Mouse (Mus musculus) liver, adult 2 months (tissue): ENCODE data around the gene Tprn. TPM values are rescaled to one million over a fixed set of nuclear protein-coding genes. Genes with fewer than 3 reads are reported as not detected.

ENCODE experiments used
- DNase-seq: peaks from one replicate; pipeline ENCODE4 v3.0.0-alpha.2; 2011; ENCODE audit warnings: low read depth, low spot score; ENCODE audit errors: extremely low read depth
- H3K27ac ChIP-seq: fragments of 200-500 bp; replicated peaks from 2 replicates; pipeline ENCODE4 v1.5.1; 2012; ENCODE audit warnings: low read depth, mild to moderate bottlenecking, control low read depth, inconsistent platforms, low read length; ENCODE audit not compliant: insufficient read depth
- H3K27me3 ChIP-seq: fragments of 200-500 bp; 2 replicates; pipeline ENCODE4 v1.6.1; 2012; ENCODE audit warnings: mild to moderate bottlenecking, moderate library complexity, low read length, inconsistent platforms; ENCODE audit not compliant: control insufficient read depth, insufficient read depth
- H3K36me3 ChIP-seq: fragments of 200-500 bp; 2 replicates; pipeline ENCODE4 v1.6.1; 2012; ENCODE audit warnings: low read length, inconsistent platforms; ENCODE audit not compliant: control insufficient read depth, insufficient read depth
- H3K4me1 ChIP-seq: fragments of 200-500 bp; 2 replicates; pipeline ENCODE4 v1.6.1; 2011; ENCODE audit warnings: low read length; ENCODE audit not compliant: control insufficient read depth, insufficient read depth
- H3K4me3 ChIP-seq: fragments of 200-500 bp; 2 replicates; pipeline ENCODE4 v1.5.1; 2011; ENCODE audit warnings: low read depth, mild to moderate bottlenecking, control low read depth, low read length, moderate library complexity; ENCODE audit not compliant: insufficient read depth
- H3K79me2 ChIP-seq: fragments of 200-500 bp; 2 replicates; pipeline ENCODE4 v1.6.1; 2012; ENCODE audit warnings: inconsistent platforms, mild to moderate bottlenecking, low read length, moderate library complexity; ENCODE audit not compliant: control insufficient read depth, insufficient read depth
- H3K9ac ChIP-seq: fragments of 200-500 bp; 2 replicates; pipeline ENCODE4 v1.6.1; 2012; ENCODE audit warnings: low read depth, mild to moderate bottlenecking, control low read depth, inconsistent platforms, low read length
- CTCF ChIP-seq: fragments of 200-500 bp; IDR thresholded peaks from 2 replicates; pipeline ENCODE4 v1.5.1; 2011; ENCODE audit warnings: low read depth, low read length, control low read depth
- POLR2A ChIP-seq: fragments of 200-500 bp; IDR thresholded peaks from 2 replicates; pipeline ENCODE4 v1.6.1; 2011; ENCODE audit warnings: low read length, control low read depth; ENCODE audit not compliant: insufficient read depth; ENCODE audit errors: extremely low read depth
- WGBS: fragments of 180-500 bp; shearing (Covaris S2); methylation state at CpG from one replicate; pipeline ENCODE4 v1.1.7; 2018; 5-methylcytosine and 5-hydroxymethylcytosine counted together
- polyA plus RNA-seq: library from polyadenylated mRNA; depleted of rRNA; stranded (reverse); fragments of >200 nt; gene quantifications from 2 replicates; pipeline ENCODE4 v1.2.3, GENCODE M21; 2012; rRNA removed
- total RNA-seq: library from RNA; depleted of rRNA; stranded (reverse); fragments of >200 nt; gene quantifications from 2 replicates; pipeline ENCODE4 v1.2.3, GENCODE M21; 2014; rRNA removed

The Tprn gene
- total and polyA plus RNA-seq, 2 experiments, result 0.55 to 4.3 TPM

DNA sequence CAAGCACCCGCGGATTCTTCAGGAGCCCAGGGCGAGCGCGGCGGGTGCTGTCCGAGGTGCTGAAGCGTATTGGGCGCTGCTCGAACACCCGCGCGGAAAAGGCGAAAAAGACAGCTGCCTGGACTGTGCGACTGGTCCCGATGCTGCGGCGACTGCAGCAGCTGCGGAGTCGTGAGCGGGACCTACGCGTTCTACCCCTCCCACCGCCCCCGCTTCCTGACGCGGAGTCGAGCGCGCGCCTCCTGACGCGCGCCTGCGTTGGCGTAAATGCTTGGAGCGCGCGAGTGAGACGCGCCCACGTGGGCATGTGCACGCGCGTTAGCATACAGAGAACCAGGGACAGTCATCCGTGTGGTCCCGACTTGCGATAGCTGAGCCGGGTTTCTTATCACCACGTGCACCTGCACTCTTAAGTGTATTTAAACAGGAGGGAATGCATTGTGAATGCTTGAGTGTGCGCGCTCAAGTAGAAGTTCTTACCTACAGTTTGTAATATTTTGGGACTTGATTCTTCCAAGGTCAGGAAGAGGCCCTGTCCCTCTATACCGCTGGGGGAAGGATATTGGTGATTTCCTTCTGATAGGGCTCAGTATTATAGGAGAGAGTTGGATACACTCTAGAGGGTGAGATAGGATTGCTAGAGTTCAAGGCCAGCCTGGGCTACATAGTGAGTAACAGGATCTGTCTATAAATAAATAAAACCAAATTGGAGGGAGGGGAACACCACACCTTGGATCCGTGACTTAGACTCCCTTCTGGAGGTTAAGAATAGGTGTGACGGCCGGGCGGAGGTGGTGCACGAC, 56.8 kb downstream of the Tprn start, which contains the start of gene Grin1:
TSS of gene Grin1 (minus strand) at position 217 of the 803 bp plus-strand sequence.
- no peak within 1 kb of the TSS for H3K27ac ChIP-seq
- H3K9ac ChIP-seq, result no peak within 1 kb of the TSS
- WGBS, result 9% methylated on average over 58 of the region's 58 CpGs
- H3K4me1 ChIP-seq, result no peaks in the 10 kb centered on the region
- H3K36me3 ChIP-seq, result no peaks in the 10 kb centered on the region
- peaks cover 10% of the 10 kb centered on the region for H3K27me3 ChIP-seq
- TF ChIP-seq CTCF, result no peak
- TF ChIP-seq POLR2A, result no peak
- DNase-seq, result no peak
- no peaks in the 10 kb centered on the region for H3K79me2 ChIP-seq
- no peak within 1 kb of the TSS for H3K4me3 ChIP-seq

Other genes starting within 250 kb of the Tprn start
Only the 30 nearest of the 34 such genes appear.
- gene Entpd8, start 182.3 kb upstream of the Tprn start, total RNA-seq, result 84.8 and 91.8 TPM in 2 replicates
- gene Entpd8, start 182.3 kb upstream of the Tprn start, polyA plus RNA-seq, result 159 and 196 TPM in 2 replicates
- gene Noxa1, start 167.5 kb upstream of the Tprn start, total RNA-seq, result not detected in 2 replicates
- gene Noxa1, start 167.5 kb upstream of the Tprn start, polyA plus RNA-seq, result 0.15 TPM in 1 of 2 replicates, not detected in the other
- 0.74 and 2.1 TPM in 2 replicates for gene Nrarp, start 81.9 kb upstream of the Tprn start, total RNA-seq
- gene Nrarp, start 81.9 kb upstream of the Tprn start, polyA plus RNA-seq, result 1.5 and 1.6 TPM in 2 replicates
- 4.6 TPM in 2 replicates for gene Tor4a, start 65.7 kb upstream of the Tprn start, total RNA-seq
- gene Tor4a, start 65.7 kb upstream of the Tprn start, polyA plus RNA-seq, result 4.3 and 7.0 TPM in 2 replicates
- 18.4 and 19.1 TPM in 2 replicates for gene Nelfb, start 51.1 kb upstream of the Tprn start, total RNA-seq
- 22.4 and 27.5 TPM in 2 replicates for gene Nelfb, start 51.1 kb upstream of the Tprn start, polyA plus RNA-seq
- not detected in 2 replicates for gene Stpg3, start 48.0 kb upstream of the Tprn start, total RNA-seq
- not detected in 2 replicates for gene Stpg3, start 48.0 kb upstream of the Tprn start, polyA plus RNA-seq
- gene Fam166a, start 43.9 kb upstream of the Tprn start, total RNA-seq, result not detected in 2 replicates
- 0.07 TPM in 1 of 2 replicates, not detected in the other for gene Fam166a, start 43.9 kb upstream of the Tprn start, polyA plus RNA-seq
- 80.5 and 129 TPM in 2 replicates for gene Tubb4b, start 37.9 kb upstream of the Tprn start, total RNA-seq
- gene Tubb4b, start 37.9 kb upstream of the Tprn start, polyA plus RNA-seq, result 253 and 254 TPM in 2 replicates
- gene Slc34a3, start 28.3 kb upstream of the Tprn start, total RNA-seq, result not detected in 2 replicates
- gene Slc34a3, start 28.3 kb upstream of the Tprn start, polyA plus RNA-seq, result not detected in 2 replicates
- not detected in 2 replicates for gene Rnf224, start 25.8 kb upstream of the Tprn start, total RNA-seq
- not detected in 2 replicates for gene Rnf224, start 25.8 kb upstream of the Tprn start, polyA plus RNA-seq
- not detected in 2 replicates for gene Rnf208, start 20.4 kb upstream of the Tprn start, total RNA-seq
- 0.27 and 0.48 TPM in 2 replicates for gene Rnf208, start 20.4 kb upstream of the Tprn start, polyA plus RNA-seq
- not detected in 2 replicates for gene Cysrt1, start 20.2 kb upstream of the Tprn start, total RNA-seq
- gene Cysrt1, start 20.2 kb upstream of the Tprn start, polyA plus RNA-seq, result 0.17 TPM in 1 of 2 replicates, not detected in the other
- gene AL732309.1, start 15.8 kb upstream of the Tprn start, total RNA-seq, result 2.2 and 3.4 TPM in 2 replicates
- 4.0 and 7.3 TPM in 2 replicates for gene AL732309.1, start 15.8 kb upstream of the Tprn start, polyA plus RNA-seq
- 13.8 and 14.5 TPM in 2 replicates for gene Tmem203, start 7.2 kb upstream of the Tprn start, total RNA-seq
- gene Tmem203, start 7.2 kb upstream of the Tprn start, polyA plus RNA-seq, result 38.5 and 43.7 TPM in 2 replicates
- 12.7 and 17.6 TPM in 2 replicates for gene Ssna1, start 9.8 kb downstream of the Tprn start, total RNA-seq
- gene Ssna1, start 9.8 kb downstream of the Tprn start, polyA plus RNA-seq, result 23.0 and 25.5 TPM in 2 replicates
- gene Anapc2, start 9.9 kb downstream of the Tprn start, total RNA-seq, result 24.0 and 24.6 TPM in 2 replicates
- 45.8 and 52.1 TPM in 2 replicates for gene Anapc2, start 9.9 kb downstream of the Tprn start, polyA plus RNA-seq
- gene Tmem210, start 25.5 kb downstream of the Tprn start, total RNA-seq, result not detected in 2 replicates
- not detected in 2 replicates for gene Tmem210, start 25.5 kb downstream of the Tprn start, polyA plus RNA-seq
- not detected in 2 replicates for gene Lrrc26, start 27.3 kb downstream of the Tprn start, total RNA-seq
- 0.07 and 0.10 TPM in 2 replicates for gene Lrrc26, start 27.3 kb downstream of the Tprn start, polyA plus RNA-seq
- 0.07 TPM in 1 of 2 replicates, not detected in the other for gene Grin1, start 56.6 kb downstream of the Tprn start, total RNA-seq
- gene Grin1, start 56.6 kb downstream of the Tprn start, polyA plus RNA-seq, result not detected in 2 replicates
- gene Man1b1, start 69.7 kb downstream of the Tprn start, total RNA-seq, result 17.3 and 19.5 TPM in 2 replicates
- gene Man1b1, start 69.7 kb downstream of the Tprn start, polyA plus RNA-seq, result 8.1 TPM in 2 replicates
- 26.9 and 30.1 TPM in 2 replicates for gene Dpp7, start 93.7 kb downstream of the Tprn start, total RNA-seq
- gene Dpp7, start 93.7 kb downstream of the Tprn start, polyA plus RNA-seq, result 28.6 and 45.1 TPM in 2 replicates
- 3.3 and 5.4 TPM in 2 replicates for gene Uap1l1, start 103.1 kb downstream of the Tprn start, total RNA-seq
- 3.0 and 8.1 TPM in 2 replicates for gene Uap1l1, start 103.1 kb downstream of the Tprn start, polyA plus RNA-seq
- 0.47 TPM in 1 of 2 replicates, not detected in the other for gene Sapcd2, start 109.7 kb downstream of the Tprn start, total RNA-seq
- not detected in 2 replicates for gene Sapcd2, start 109.7 kb downstream of the Tprn start, polyA plus RNA-seq
- gene Entpd2, start 133.3 kb downstream of the Tprn start, total RNA-seq, result 0.87 and 0.92 TPM in 2 replicates
- 5.6 and 9.7 TPM in 2 replicates for gene Entpd2, start 133.3 kb downstream of the Tprn start, polyA plus RNA-seq
- gene Npdc1, start 136.7 kb downstream of the Tprn start, total RNA-seq, result 1.7 and 3.6 TPM in 2 replicates
- gene Npdc1, start 136.7 kb downstream of the Tprn start, polyA plus RNA-seq, result 8.4 and 8.9 TPM in 2 replicates
- gene Fut7, start 160.6 kb downstream of the Tprn start, total RNA-seq, result 0.13 TPM in 1 of 2 replicates, not detected in the other
- gene Fut7, start 160.6 kb downstream of the Tprn start, polyA plus RNA-seq, result 0.07 and 0.21 TPM in 2 replicates
- gene Abca2, start 166.1 kb downstream of the Tprn start, total RNA-seq, result 11.1 and 13.4 TPM in 2 replicates
- gene Abca2, start 166.1 kb downstream of the Tprn start, polyA plus RNA-seq, result 40.9 and 48.7 TPM in 2 replicates
- gene Clic3, start 194.2 kb downstream of the Tprn start, total RNA-seq, result 0.18 and 0.54 TPM in 2 replicates
- gene Clic3, start 194.2 kb downstream of the Tprn start, polyA plus RNA-seq, result 6.2 and 9.2 TPM in 2 replicates
- 30.6 and 36.8 TPM in 2 replicates for gene Paxx, start 198.5 kb downstream of the Tprn start, total RNA-seq
- gene Paxx, start 198.5 kb downstream of the Tprn start, polyA plus RNA-seq, result 173 and 181 TPM in 2 replicates
- gene Ptgds, start 207.4 kb downstream of the Tprn start, total RNA-seq, result 7.7 and 8.9 TPM in 2 replicates
- gene Ptgds, start 207.4 kb downstream of the Tprn start, polyA plus RNA-seq, result 18.7 and 40.2 TPM in 2 replicates